Mouse (Mus musculus) neural tube, embryonic 11.5 days (tissue): ENCODE measurements around the gene Stard7. TPM values are rescaled to one million over a fixed set of nuclear protein-coding genes. Genes with fewer than 3 reads are reported as not detected.

Source experiments
- ATAC-seq: fragments of 200-750 bp; cut with Nextera tagmentation; 2 replicates; pipeline ENCODE4 v1.8.0; 2017; ENCODE audit warnings: moderate number of reproducible peaks, mild to moderate bottlenecking, moderate TSS enrichment, moderate library complexity; ENCODE audit not compliant: insufficient read depth, low FRiP score, low TSS enrichment
- DNase-seq: peaks from one replicate; pipeline ENCODE4 v3.0.0-alpha.2; 2015; ENCODE audit warnings: low spot score
- H3K27ac ChIP-seq: fragments of 300-500 bp; sonication (generic); 2 replicates; pipeline ENCODE4 v1.5.1; 2014; ENCODE audit warnings: low read depth, mild to moderate bottlenecking, low read length
- H3K27me3 ChIP-seq: fragments of 300-500 bp; sonication (generic); 2 replicates; pipeline ENCODE4 v1.6.1; 2014; ENCODE audit warnings: mild to moderate bottlenecking, low read length, mixed read lengths; ENCODE audit not compliant: control insufficient read depth, insufficient read depth
- H3K36me3 ChIP-seq: fragments of 300-500 bp; sonication (generic); 2 replicates; pipeline ENCODE4 v1.6.1; 2014; ENCODE audit warnings: mild to moderate bottlenecking, low read length, moderate library complexity, mixed read lengths; ENCODE audit not compliant: control insufficient read depth, insufficient read depth
- H3K4me1 ChIP-seq: fragments of 300-500 bp; sonication (generic); 2 replicates; pipeline ENCODE4 v1.6.1; 2014; ENCODE audit warnings: low read length, mixed read lengths; ENCODE audit not compliant: control insufficient read depth, insufficient read depth
- H3K4me2 ChIP-seq: fragments of 300-500 bp; sonication (generic); 2 replicates; pipeline ENCODE4 v1.6.1; 2014; ENCODE audit warnings: low read depth, mild to moderate bottlenecking, moderate library complexity
- H3K4me3 ChIP-seq: fragments of 300-500 bp; sonication (generic); 2 replicates; pipeline ENCODE4 v1.5.1; 2014; ENCODE audit warnings: low read depth, low read length
- H3K9ac ChIP-seq: fragments of 300-500 bp; sonication (generic); 2 replicates; pipeline ENCODE4 v1.6.1; 2014; ENCODE audit warnings: mild to moderate bottlenecking, low read length
- H3K9me3 ChIP-seq: fragments of 300-500 bp; sonication (generic); 2 replicates; pipeline ENCODE4 v1.6.1; 2016; ENCODE audit warnings: low read length; ENCODE audit not compliant: control insufficient read depth
- WGBS: fragments of 180-500 bp; shearing (Covaris S2); extraction: QIAGEN DNeasy Blood & Tissue Kit; methylation state at CpG from one replicate; pipeline ENCODE4 v1.1.7; 2014; 5-methylcytosine and 5-hydroxymethylcytosine counted together
- polyA plus RNA-seq: library from polyadenylated mRNA; unstranded; fragments of >200 nt; fragmentation: Nextera tagmentation; extraction: Ambion mirVana; gene quantifications from 2 replicates; pipeline ENCODE4 v1.2.1, GENCODE M21; 2014

Stard7 gene
- polyA plus RNA-seq, 1 experiment from 2014 or later = 80.2 TPM

DNA sequence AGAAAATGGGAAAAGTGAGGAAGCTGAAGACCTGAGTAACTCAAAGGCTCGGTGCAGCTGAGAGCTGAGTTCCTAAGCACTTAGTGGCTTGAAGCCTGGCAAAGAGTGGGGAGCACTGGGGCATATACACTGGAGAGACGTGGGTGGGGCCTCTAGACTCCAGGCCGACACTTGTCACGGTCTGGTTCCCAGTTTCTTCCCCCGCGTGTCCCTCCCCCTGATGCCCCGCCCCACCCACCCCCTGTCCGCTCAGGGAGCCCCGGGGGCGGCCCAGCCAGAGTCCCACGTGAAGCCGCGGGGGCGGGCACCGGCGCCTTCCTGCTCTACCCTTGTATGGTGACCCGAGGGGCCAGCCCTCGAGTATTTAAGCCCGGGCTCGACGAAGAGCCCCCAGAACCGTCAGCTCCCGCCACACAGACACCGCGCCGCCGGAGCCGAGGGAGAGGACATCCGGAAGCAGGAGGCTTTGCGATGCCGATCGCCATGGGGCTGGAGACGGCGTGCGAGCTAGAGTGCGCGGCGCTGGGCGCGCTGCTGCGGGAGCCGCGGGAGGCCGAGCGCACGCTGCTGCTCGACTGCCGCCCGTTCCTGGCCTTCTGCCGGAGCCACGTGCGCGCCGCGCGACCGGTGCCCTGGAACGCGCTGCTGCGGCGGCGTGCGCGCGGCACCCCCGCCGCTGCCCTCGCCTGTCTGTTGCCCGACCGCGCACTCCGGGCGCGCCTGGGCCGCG is 65.9 kb downstream of the Stard7 start, which contains the start of gene Dusp2:
Gene Dusp2 (plus strand): TSS at position 393 of the 730 bp plus-strand sequence.
- DNase-seq (peak; percentile 67), ATAC-seq (peak; percentile 45; the same call in 1 of the 2 replicates)
- H3K4me3 ChIP-seq = peak within 1 kb of the TSS; percentile 39
- H3K27ac ChIP-seq = no peak within 1 kb of the TSS
- under 1% methylated on average over 65 of the region's 76 CpGs for WGBS
- H3K4me2 ChIP-seq = peak within 1 kb of the TSS; percentile 73
- no peaks in the 10 kb centered on the region for H3K36me3 ChIP-seq
- H3K4me1 ChIP-seq = 0 out of 2 replicates have a peak, but pooled peaks cover 3% of the 10 kb centered on the region
- peaks cover 27% of the 10 kb centered on the region for H3K27me3 ChIP-seq
- H3K9me3 ChIP-seq = no peaks in the 10 kb centered on the region
- H3K9ac ChIP-seq = peak within 1 kb of the TSS; percentile 48

DNA sequence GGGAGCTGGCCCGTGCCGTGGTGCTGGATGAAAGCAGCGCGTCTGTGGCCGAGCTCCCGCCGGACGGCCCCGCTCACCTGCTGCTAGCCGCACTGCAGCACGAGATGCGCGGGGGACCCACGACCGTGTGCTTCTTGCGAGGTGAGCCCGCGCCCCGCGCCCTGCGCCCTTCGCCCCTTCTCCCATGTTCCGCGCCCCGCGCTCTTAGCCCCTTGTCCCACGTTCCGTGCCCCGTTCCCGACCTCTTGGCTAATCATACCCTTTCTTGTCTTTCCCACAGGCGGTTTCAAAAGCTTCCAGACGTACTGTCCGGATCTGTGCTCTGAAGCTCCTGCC is 66.4 kb downstream of the Stard7 start:
- Histone ChIP-seq H3K4me2 (peak overlapping the region; percentile 73), H3K4me1 (0 out of 2 replicates have a peak, but pooled peaks cover 3% of the 10 kb centered on the region), H3K27ac (no peak overlapping the region), H3K36me3 (no peaks in the 10 kb centered on the region), H3K27me3 (peaks cover 27% of the 10 kb centered on the region), H3K9ac (peak overlapping the region; percentile 48), H3K4me3 (peak overlapping the region; percentile 39), H3K9me3 (no peaks in the 10 kb centered on the region)
- ATAC-seq (no peak), DNase-seq (no peak)
- WGBS = 4% methylated on average over 33 of the region's 33 CpGs

DNA sequence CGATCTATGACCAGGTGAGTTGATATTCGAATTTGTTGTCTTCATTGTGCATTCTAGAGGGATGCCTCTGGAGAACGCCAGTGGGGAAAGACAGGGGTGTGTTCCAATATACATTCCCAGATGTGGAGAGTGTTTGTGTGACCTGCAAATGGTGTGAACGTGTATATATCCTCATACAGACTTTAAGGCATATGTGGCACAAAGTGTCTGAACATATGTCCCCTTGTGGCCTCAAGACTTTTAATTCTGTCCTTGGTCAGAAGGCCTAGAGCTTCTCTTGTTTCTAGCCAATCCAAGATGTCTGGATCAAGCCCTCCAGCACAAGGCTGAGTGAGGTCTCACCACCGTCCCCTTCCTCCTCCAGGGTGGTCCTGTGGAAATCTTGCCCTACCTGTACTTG is 66.9 kb downstream of the Stard7 start:
- H3K9ac ChIP-seq = peak overlapping the region; percentile 23
- WGBS = 52% methylated on average over 5 of the region's 5 CpGs
- H3K9me3 ChIP-seq = no peaks in the 10 kb centered on the region
- ATAC-seq (no peak), DNase-seq (no peak)
- H3K4me2 ChIP-seq = peak overlapping the region; percentile 73
- no peaks in the 10 kb centered on the region for H3K36me3 ChIP-seq
- H3K4me3 ChIP-seq = peak overlapping the region; percentile 39
- 0 out of 2 replicates have a peak, but pooled peaks cover 3% of the 10 kb centered on the region for H3K4me1 ChIP-seq
- H3K27ac ChIP-seq = no peak overlapping the region
- H3K27me3 ChIP-seq = peaks cover 27% of the 10 kb centered on the region

DNA sequence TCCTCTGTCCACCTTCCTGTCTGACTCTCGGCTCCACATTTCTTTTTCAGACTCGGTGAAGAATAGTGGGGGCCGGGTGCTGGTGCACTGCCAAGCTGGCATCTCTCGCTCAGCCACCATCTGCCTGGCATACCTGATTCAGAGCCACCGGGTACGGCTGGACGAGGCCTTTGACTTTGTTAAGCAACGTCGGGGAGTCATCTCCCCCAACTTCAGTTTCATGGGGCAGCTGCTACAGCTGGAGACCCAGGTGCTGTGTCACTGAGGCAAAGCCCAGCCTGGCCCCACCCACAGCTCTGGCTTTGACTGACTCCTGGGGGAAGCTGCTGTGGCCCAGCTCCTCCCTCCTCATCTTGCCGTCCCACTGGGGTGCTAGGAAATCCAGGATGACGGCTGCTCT is 67.5 kb downstream of the Stard7 start:
- Histone ChIP-seq H3K4me3 (no peak overlapping the region), H3K4me2 (no peak overlapping the region; the same call in 1 of the 2 replicates), H3K9ac (no peak overlapping the region), H3K27ac (no peak overlapping the region), H3K27me3 (peaks cover 27% of the 10 kb centered on the region), H3K9me3 (no peaks in the 10 kb centered on the region), H3K4me1 (0 out of 2 replicates have a peak, but pooled peaks cover 3% of the 10 kb centered on the region), H3K36me3 (no peaks in the 10 kb centered on the region)
- 66% methylated on average over 11 of the region's 11 CpGs for WGBS
- no peak for ATAC-seq
- DNase-seq = no peak

DNA sequence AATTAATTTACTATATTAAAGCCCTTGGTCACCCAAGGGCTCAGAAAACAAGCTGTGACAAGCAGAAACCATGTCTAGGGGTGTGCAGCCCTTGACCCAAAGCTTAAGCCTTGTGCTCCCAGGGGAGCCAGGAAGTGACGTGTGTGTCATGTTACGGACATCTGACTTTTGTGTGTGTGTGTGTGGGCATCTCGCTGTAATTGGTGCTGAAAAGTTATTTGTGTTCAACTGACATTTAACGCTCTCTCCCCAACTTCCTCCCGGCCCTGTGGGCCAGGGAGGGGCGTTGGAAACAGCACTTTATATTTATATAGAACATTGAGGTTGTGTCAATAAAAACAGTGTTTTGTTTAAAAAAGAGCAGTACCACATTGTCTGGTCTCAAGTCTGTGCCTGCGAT is 68.0 kb downstream of the Stard7 start:
- Histone ChIP-seq H3K9me3 (no peaks in the 10 kb centered on the region), H3K4me1 (0 out of 2 replicates have a peak, but pooled peaks cover 3% of the 10 kb centered on the region), H3K4me3 (no peak overlapping the region), H3K27ac (no peak overlapping the region), H3K36me3 (no peaks in the 10 kb centered on the region), H3K4me2 (no peak overlapping the region), H3K27me3 (peaks cover 27% of the 10 kb centered on the region), H3K9ac (no peak overlapping the region)
- DNase-seq (no peak), ATAC-seq (no peak)
- 75% methylated on average over 7 of the region's 7 CpGs for WGBS

DNA sequence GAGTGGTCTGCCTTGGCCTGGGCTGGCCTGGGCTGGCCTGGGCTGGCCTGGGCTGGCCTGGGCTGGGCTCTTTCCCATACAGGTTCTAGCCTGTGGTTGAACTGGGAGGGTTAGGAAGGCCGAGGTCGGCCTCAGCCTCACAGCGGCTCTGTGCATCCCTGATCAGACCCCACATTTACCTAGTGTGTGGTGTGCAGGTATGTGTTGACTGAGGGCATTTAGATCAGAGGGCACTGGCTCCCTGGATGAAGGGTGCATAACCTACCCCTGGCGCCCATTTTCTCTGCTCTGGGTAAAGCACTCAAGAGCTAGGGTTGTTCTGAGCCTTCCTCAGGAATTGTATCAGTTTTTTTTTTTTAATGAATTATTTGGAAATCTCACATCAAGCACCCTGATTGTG is 68.4 kb downstream of the Stard7 start, which contains the start of gene Astl:
Gene Astl (plus strand): TSS at position 224 of the 400 bp plus-strand sequence.
- H3K27me3 ChIP-seq = peaks cover 27% of the 10 kb centered on the region
- H3K4me3 ChIP-seq = no peak within 1 kb of the TSS
- 82% methylated on average over 4 of the region's 4 CpGs for WGBS
- H3K27ac ChIP-seq = no peak within 1 kb of the TSS
- no peak for ATAC-seq
- H3K9ac ChIP-seq = no peak within 1 kb of the TSS
- H3K9me3 ChIP-seq = no peaks in the 10 kb centered on the region
- 0 out of 2 replicates have a peak, but pooled peaks cover 3% of the 10 kb centered on the region for H3K4me1 ChIP-seq
- DNase-seq = no peak
- no peaks in the 10 kb centered on the region for H3K36me3 ChIP-seq
- no peak within 1 kb of the TSS; the same call in 1 of the 2 replicates for H3K4me2 ChIP-seq

DNA sequence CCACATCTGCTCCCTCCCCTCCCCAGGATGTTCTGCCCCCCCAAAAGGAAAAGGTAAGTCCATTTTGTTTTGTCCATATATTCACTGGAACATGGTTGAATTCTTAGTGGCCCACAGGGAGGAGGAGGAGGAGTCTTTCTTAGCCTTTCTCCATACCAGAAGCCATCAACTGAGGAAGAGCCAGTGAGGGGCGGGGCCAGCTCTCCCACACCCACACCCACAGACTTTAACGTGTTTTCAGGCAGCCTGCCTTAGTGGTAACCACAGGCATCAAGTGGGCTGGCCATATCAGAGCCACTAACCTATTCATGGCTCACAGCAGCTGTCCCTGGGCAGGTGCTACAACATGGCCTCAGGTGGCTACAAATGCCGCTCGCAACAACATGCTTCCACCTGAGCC is 68.8 kb downstream of the Stard7 start:
- no peaks in the 10 kb centered on the region for H3K9me3 ChIP-seq
- no peak overlapping the region for H3K4me2 ChIP-seq
- WGBS = 70% methylated on average over 4 of the region's 4 CpGs
- no peak overlapping the region for H3K9ac ChIP-seq
- no peak overlapping the region for H3K4me3 ChIP-seq
- ATAC-seq (no peak), DNase-seq (no peak)
- H3K36me3 ChIP-seq = no peaks in the 10 kb centered on the region
- 0 out of 2 replicates have a peak, but pooled peaks cover 3% of the 10 kb centered on the region for H3K4me1 ChIP-seq
- H3K27ac ChIP-seq = no peak overlapping the region
- peaks cover 27% of the 10 kb centered on the region for H3K27me3 ChIP-seq

DNA sequence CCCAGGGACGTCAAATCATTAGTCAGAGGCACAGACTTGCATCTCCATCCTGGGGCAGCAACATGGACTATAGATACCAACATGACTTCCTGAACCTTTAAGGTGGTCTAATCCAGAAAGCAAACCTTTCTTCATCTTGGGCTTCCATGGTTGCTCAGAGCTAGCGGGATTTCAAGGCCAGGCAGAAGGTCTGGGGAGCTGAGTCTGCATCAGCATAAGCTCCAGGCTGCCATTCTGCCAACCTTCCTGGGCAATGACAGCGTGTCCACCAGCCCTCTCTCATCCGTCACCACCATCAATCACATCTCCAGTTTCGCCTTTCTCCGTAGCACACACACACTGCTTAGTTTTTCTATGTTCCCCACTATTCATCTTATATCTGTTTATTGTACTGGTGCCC is 69.2 kb downstream of the Stard7 start:
- Histone ChIP-seq H3K9ac (no peak overlapping the region), H3K4me1 (0 out of 2 replicates have a peak, but pooled peaks cover 3% of the 10 kb centered on the region), H3K9me3 (no peaks in the 10 kb centered on the region), H3K27ac (no peak overlapping the region), H3K27me3 (peaks cover 27% of the 10 kb centered on the region), H3K36me3 (no peaks in the 10 kb centered on the region), H3K4me3 (no peak overlapping the region), H3K4me2 (no peak overlapping the region)
- ATAC-seq = no peak
- no peak for DNase-seq
- WGBS = 76% methylated on average over 6 of the region's 6 CpGs

DNA sequence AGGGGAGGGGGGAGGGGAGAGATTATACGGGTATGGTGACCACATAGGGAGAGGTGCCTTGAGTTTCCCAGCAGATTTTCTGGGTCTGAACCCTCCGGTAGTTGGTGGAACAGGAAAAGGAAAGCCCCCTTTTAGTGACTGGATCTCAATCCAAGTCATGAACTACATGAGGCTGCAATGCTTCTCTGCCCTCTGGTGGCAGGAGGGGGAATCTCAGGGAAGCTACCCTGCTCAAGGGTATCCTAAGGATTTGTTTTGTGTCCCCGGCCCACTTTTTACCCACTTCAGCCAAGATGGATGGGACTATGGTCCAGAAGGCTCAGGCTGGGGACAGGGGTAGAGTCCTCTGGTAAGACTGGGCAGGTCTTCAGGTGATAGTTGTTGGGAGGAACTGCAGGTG is 71.1 kb downstream of the Stard7 start:
- Histone ChIP-seq H3K9ac (no peak overlapping the region), H3K9me3 (no peaks in the 10 kb centered on the region), H3K4me2 (no peak overlapping the region), H3K36me3 (no peaks in the 10 kb centered on the region), H3K4me1 (0 out of 2 replicates have a peak, but pooled peaks cover 3% of the 10 kb centered on the region), H3K27me3 (peaks cover 13% of the 10 kb centered on the region), H3K4me3 (no peak overlapping the region), H3K27ac (no peak overlapping the region)
- ATAC-seq (no peak), DNase-seq (peak; percentile 64)
- 17% methylated on average over 3 of the region's 3 CpGs for WGBS
